In genomic region chr10:107675994-107676393, GRCm38 (mm10) we compare ENCODE assay signal across 20 mouse cellular contexts. TPM values are rescaled to one million over a fixed set of nuclear protein-coding genes. Genes with fewer than 3 reads are reported as not detected.
"Had no signal": no experiment of that assay in that cellular context is flagged by ENCODE, and none has a peak within 500 bp of the region (broad histone marks: within the 10 kb centered on the region; RNA-seq: fewer than 3 reads in every experiment).

No protein-coding gene starts in this region.

- H3K27me3 ChIP-seq: liver, embryonic 13.5 days; midbrain, embryonic 15.5 days; neural tube, embryonic 13.5 days; stomach, embryonic 15.5 days had no signal

- H3K4me3 ChIP-seq: left cerebral cortex, adult 2 months; liver, embryonic 13.5 days; midbrain, embryonic 15.5 days; neural tube, embryonic 13.5 days; stomach, embryonic 15.5 days had no signal

- ATAC-seq: midbrain, embryonic 15.5 days had no signal

- H3K4me1 ChIP-seq: liver, embryonic 13.5 days; midbrain, embryonic 15.5 days; neural tube, embryonic 13.5 days; stomach, embryonic 15.5 days had no signal

- H3K36me3 ChIP-seq: liver, embryonic 13.5 days; midbrain, embryonic 15.5 days; neural tube, embryonic 13.5 days; stomach, embryonic 15.5 days had no signal

- DNase-seq: kidney, postnatal 25 days; layer of hippocampus, postnatal 36 days; liver, embryonic 13.5 days; lung, adult 2 months; lung, postnatal 14 days; lung, postnatal 4 days; retina, postnatal 1 day; right cerebral cortex, postnatal 25 days; spleen, adult 18-20 months; thymus, postnatal 25 days had no signal

- H3K27ac ChIP-seq: kidney, postnatal 0 days; left cerebral cortex, adult 2 months; liver, embryonic 13.5 days; midbrain, embryonic 15.5 days; neural tube, embryonic 13.5 days; stomach, embryonic 15.5 days had no signal

- H3K9ac ChIP-seq: liver, embryonic 13.5 days; midbrain, embryonic 15.5 days; neural tube, embryonic 13.5 days; stomach, embryonic 15.5 days had no signal

- H3K9me3 ChIP-seq: liver, embryonic 13.5 days; midbrain, embryonic 15.5 days; neural tube, embryonic 13.5 days; stomach, embryonic 15.5 days had no signal

- H3K4me2 ChIP-seq: liver, embryonic 13.5 days; midbrain, embryonic 11.5 days; midbrain, embryonic 15.5 days; neural tube, embryonic 13.5 days; stomach, embryonic 15.5 days had no signal

RNA-seq across cellular contexts. Expression of gene Ptprq, which starts 43.9 kb away (rescaled TPM):
- total RNA-seq: megakaryocyte progenitor cell, adult 5-6 weeks; megakaryocyte-erythroid progenitor cell, adult 5-6 weeks; neutrophil, adult 5-6 weeks had no signal
- polyA plus RNA-seq: liver, adult 2 months; liver, embryonic 13.5 days had no signal
